Mouse (Mus musculus) myocyte (in vitro differentiated cells): Measurements from ENCODE around the gene Srpx. TPM values are rescaled to one million over a fixed set of nuclear protein-coding genes. Genes with fewer than 3 reads are reported as not detected.
A peak's percentile ranks its signal among the peaks of the same experiment; 100 is the strongest.

Experiments used
- H3K27me3 ChIP-seq: one replicate; pipeline ENCODE4 v1.6.1; 2011; ENCODE audit not compliant: control insufficient read depth, insufficient read depth, insufficient read length
- H3K36me3 ChIP-seq: one replicate; pipeline ENCODE4 v1.6.1; 2011; ENCODE audit not compliant: control insufficient read depth, insufficient read depth
- H3K4me2 ChIP-seq: one replicate; pipeline ENCODE4 v1.6.1; 2011; ENCODE audit warnings: low read depth, control low read depth
- H3K4me3 ChIP-seq: one replicate; pipeline ENCODE4 v1.5.1; 2011; ENCODE audit warnings: mild to moderate bottlenecking, control low read depth, moderate library complexity
- H3K79me2 ChIP-seq: one replicate; pipeline ENCODE4 v1.6.1; 2011; ENCODE audit not compliant: control insufficient read depth, insufficient read depth
- H3ac ChIP-seq: one replicate; pipeline ENCODE4 v1.6.1; 2011; ENCODE audit not compliant: control insufficient read depth, insufficient read length
- CEBPB ChIP-seq: IDR thresholded peaks from 2 replicates; pipeline ENCODE4 v1.6.1; 2011; ENCODE audit warnings: mild to moderate bottlenecking, moderate library complexity; ENCODE audit not compliant: poor library complexity, insufficient read depth, severe bottlenecking
- E2F4 ChIP-seq: IDR thresholded peaks from one replicate; pipeline ENCODE4 v1.6.1; 2011; ENCODE audit warnings: mild to moderate bottlenecking, control low read depth, moderate library complexity; ENCODE audit not compliant: insufficient read depth
- MAX ChIP-seq: IDR thresholded peaks from one replicate; pipeline ENCODE4 v1.6.1; 2011; ENCODE audit warnings: low read depth, mild to moderate bottlenecking, control low read depth
- MYOD1 ChIP-seq, 3 experiments: IDR thresholded peaks; one replicate each; pipeline ENCODE4 v1.6.1; 2011; ENCODE audit warnings: control low read depth in 2 of 3, low read depth in 2 of 3, mild to moderate bottlenecking in 2 of 3, moderate library complexity in 1 of 3; ENCODE audit not compliant: insufficient read length in 2 of 3, control insufficient read depth in 1 of 3
- MYOG ChIP-seq, 3 experiments: IDR thresholded peaks; one replicate each; pipeline ENCODE4 v1.6.1; 2011; ENCODE audit warnings: control low read depth in 2 of 3, low read depth in 2 of 3, mild to moderate bottlenecking in 2 of 3; ENCODE audit not compliant: insufficient read length in 2 of 3, control insufficient read depth in 1 of 3, insufficient read depth in 1 of 3
- POLR2A ChIP-seq: IDR thresholded peaks from one replicate; pipeline ENCODE4 v1.6.1; 2011; ENCODE audit warnings: low read depth, mild to moderate bottlenecking, control low read depth, moderate library complexity; ENCODE audit not compliant: insufficient read length
- POLR2AphosphoS2 ChIP-seq: IDR thresholded peaks from one replicate; pipeline ENCODE4 v1.6.1; 2011; ENCODE audit warnings: low read depth, control low read depth; ENCODE audit not compliant: insufficient read length
- REST ChIP-seq: IDR thresholded peaks from one replicate; pipeline ENCODE4 v1.6.1; 2011; ENCODE audit warnings: mild to moderate bottlenecking, control low read depth, moderate library complexity; ENCODE audit not compliant: insufficient read depth, insufficient read length
- SRF ChIP-seq: IDR thresholded peaks from one replicate; pipeline ENCODE4 v1.6.1; 2011; ENCODE audit warnings: low read depth; ENCODE audit not compliant: control insufficient read depth, insufficient read length
- TCF12 ChIP-seq: IDR thresholded peaks from one replicate; pipeline ENCODE4 v1.6.1; 2011; ENCODE audit warnings: mild to moderate bottlenecking, control low read depth; ENCODE audit not compliant: poor library complexity, insufficient read depth, severe bottlenecking
- TCF3 ChIP-seq: IDR thresholded peaks from one replicate; pipeline ENCODE4 v1.6.1; 2011; ENCODE audit warnings: low read depth, control low read depth; ENCODE audit not compliant: insufficient read length
- USF1 ChIP-seq: IDR thresholded peaks from one replicate; pipeline ENCODE4 v1.6.1; 2011; ENCODE audit warnings: low read depth, mild to moderate bottlenecking, control low read depth, moderate library complexity
- polyA plus RNA-seq: library from polyadenylated mRNA; unstranded; fragments of >200 nt; fragmentation: generic; extraction: Trizol; gene quantifications from one replicate; pipeline ENCODE4 v1.2.1, GENCODE M21; 2012; ENCODE audit warnings: missing spikeins

The Srpx gene
- polyA plus RNA-seq, 1 experiment, result 0.06 TPM

DNA sequence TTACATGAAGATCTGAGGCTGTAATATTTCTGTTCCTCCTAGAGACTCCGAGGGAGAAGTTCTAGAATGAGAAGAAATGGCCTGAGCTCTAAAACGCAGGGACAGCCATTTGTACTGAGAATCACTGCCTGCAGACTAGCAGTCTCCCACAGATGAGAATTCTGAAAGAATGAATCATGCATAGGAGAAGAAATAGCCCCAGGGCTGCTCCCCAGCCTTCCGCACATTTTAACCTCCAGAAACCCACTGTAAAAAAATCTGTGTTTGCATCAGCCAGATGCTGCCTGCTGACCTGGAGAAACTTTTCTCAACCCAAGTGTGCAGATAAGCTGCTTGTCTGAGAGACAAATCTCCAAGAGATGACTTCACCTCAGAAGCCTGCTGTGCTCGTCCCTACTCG lies 12.0 kb downstream of the Srpx start:
- H3ac ChIP-seq, result no peak overlapping the region
- no peaks in the 10 kb centered on the region for H3K36me3 ChIP-seq
- no peaks in the 10 kb centered on the region for H3K27me3 ChIP-seq
- no peak for TF ChIP-seq SRF
- no peak for TF ChIP-seq REST
- TF ChIP-seq TCF3, result no peak
- no peak for TF ChIP-seq POLR2A
- no peaks in the 10 kb centered on the region for H3K79me2 ChIP-seq
- peak overlapping the region; percentile 56 for H3K4me2 ChIP-seq
- H3K4me3 ChIP-seq, result no peak overlapping the region

DNA sequence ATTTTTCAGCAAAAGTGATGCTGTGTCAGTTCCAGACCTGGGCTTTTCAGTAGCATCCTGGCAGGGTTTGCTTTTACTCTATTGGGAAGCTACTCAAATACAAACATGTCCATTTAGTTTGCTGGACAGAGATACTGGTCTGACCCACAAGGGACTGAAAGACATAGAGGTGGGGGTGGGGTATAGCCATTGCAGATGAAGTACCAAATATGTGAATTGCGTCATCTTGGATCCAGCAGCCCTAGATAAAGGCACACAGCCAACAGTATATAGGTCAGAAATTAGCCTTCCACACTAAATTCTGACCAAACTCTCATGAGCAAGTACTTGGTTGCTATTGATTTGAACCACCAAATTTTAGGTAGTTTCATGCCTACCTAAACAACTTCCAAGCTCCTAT lies 14.8 kb downstream of the Srpx start:
- H3ac ChIP-seq, result no peak overlapping the region

DNA sequence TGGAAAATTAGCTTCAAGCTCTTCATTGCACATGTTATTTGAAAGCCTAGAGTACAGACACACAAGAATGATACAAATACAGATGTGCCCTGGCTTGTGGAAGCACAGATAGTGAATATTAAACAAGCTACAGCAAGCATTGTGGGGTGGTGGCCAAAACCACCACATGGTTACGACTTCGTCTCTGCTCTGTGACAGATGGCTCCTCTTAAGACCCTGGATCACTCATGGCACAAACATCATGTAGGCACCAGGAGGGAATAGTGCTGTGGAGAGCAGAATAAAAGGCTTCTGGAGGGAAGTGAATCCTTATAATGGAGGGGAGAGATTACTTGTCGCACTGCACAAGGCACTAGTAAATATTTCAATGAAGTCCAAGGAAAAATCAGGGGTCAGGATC lies 21.7 kb downstream of the Srpx start:
- Histone ChIP-seq H3ac (no peak overlapping the region), H3K4me3 (no peak overlapping the region), H3K4me2 (no peak overlapping the region), H3K79me2 (no peaks in the 10 kb centered on the region), H3K36me3 (no peaks in the 10 kb centered on the region), H3K27me3 (no peaks in the 10 kb centered on the region)
- TF ChIP-seq USF1, result no peak
- TF ChIP-seq MYOG (IDR thresholded peaks at IDR 0.05; ENCODE audit: control insufficient read depth in 1 of 3, insufficient read depth in 1 of 3, insufficient read length in 2 of 3, low read depth in 2 of 3), result no peak
- TF ChIP-seq MYOD1 (IDR thresholded peaks at IDR 0.05; ENCODE audit: control insufficient read depth in 1 of 3, insufficient read length in 2 of 3, low read depth in 2 of 3), result no peak
- no peak for TF ChIP-seq TCF12
- TF ChIP-seq E2F4, result no peak
- no peak for TF ChIP-seq POLR2A
- no peak for TF ChIP-seq REST
- no peak for TF ChIP-seq TCF3
- no peak for TF ChIP-seq MAX
- TF ChIP-seq POLR2AphosphoS2, result no peak
- no peak for TF ChIP-seq CEBPB
- no peak for TF ChIP-seq SRF

More for the DNA sequence above, 14.8 kb downstream of the Srpx start:
- Histone ChIP-seq H3K4me2 (no peak overlapping the region), H3K36me3 (no peaks in the 10 kb centered on the region), H3K4me3 (no peak overlapping the region), H3K79me2 (no peaks in the 10 kb centered on the region), H3K27me3 (no peaks in the 10 kb centered on the region)
- no peak for TF ChIP-seq SRF
- 0 out of 2 replicates have a peak, but pooled peaks have one; percentile 29 for TF ChIP-seq CEBPB

DNA sequence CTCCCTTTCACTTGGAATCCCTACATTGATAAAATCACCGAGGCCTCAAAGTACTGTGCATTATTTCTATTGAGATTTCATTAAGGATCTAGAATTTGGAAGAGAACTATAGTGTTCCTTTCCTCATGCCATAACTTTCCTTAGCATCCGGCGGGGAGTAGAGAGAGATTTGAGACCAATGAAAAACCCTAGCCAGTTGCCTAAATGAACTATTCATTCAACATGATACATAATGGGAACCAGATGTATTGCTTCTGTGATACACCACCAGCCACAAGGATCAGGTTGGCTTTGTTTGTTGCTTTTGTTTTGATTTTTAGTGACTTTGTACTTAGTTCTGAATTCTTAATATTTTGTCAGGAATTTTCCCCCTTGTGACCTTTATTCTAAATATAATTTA lies 37.1 kb downstream of the Srpx start:
- Histone ChIP-seq H3K79me2 (no peaks in the 10 kb centered on the region), H3K4me2 (no peak overlapping the region), H3K36me3 (no peaks in the 10 kb centered on the region), H3K27me3 (no peaks in the 10 kb centered on the region), H3ac (no peak overlapping the region), H3K4me3 (no peak overlapping the region)
- TF ChIP-seq MAX (no peak), SRF (no peak), POLR2A (no peak), REST (no peak), POLR2AphosphoS2 (no peak), TCF12 (no peak), MYOG (IDR thresholded peaks at IDR 0.05; ENCODE audit: control insufficient read depth in 1 of 3, insufficient read depth in 1 of 3, insufficient read length in 2 of 3, low read depth in 2 of 3) (no peak), USF1 (no peak), CEBPB (no peak), E2F4 (no peak), MYOD1 (IDR thresholded peaks at IDR 0.05; ENCODE audit: control insufficient read depth in 1 of 3, insufficient read length in 2 of 3, low read depth in 2 of 3) (no peak), TCF3 (no peak)

GRCm38 (mm10) chrX:10079981-10080380 lies 37.5 kb downstream of the Srpx start:
- Histone ChIP-seq H3K4me2 (no peak overlapping the region), H3K27me3 (no peaks in the 10 kb centered on the region), H3K79me2 (no peaks in the 10 kb centered on the region), H3K36me3 (no peaks in the 10 kb centered on the region), H3ac (no peak overlapping the region), H3K4me3 (no peak overlapping the region)
- TF ChIP-seq E2F4, result no peak
- no peak for TF ChIP-seq SRF
- no peak for TF ChIP-seq POLR2AphosphoS2
- TF ChIP-seq POLR2A, result no peak
- TF ChIP-seq USF1, result no peak
- TF ChIP-seq MYOD1 (IDR thresholded peaks at IDR 0.05; ENCODE audit: control insufficient read depth in 1 of 3, insufficient read length in 2 of 3, low read depth in 2 of 3), result no peak
- TF ChIP-seq TCF12, result no peak
- TF ChIP-seq MAX, result no peak
- TF ChIP-seq TCF3, result no peak
- TF ChIP-seq CEBPB, result no peak
- no peak for TF ChIP-seq REST
- TF ChIP-seq MYOG (IDR thresholded peaks at IDR 0.05; ENCODE audit: control insufficient read depth in 1 of 3, insufficient read depth in 1 of 3, insufficient read length in 2 of 3, low read depth in 2 of 3), result no peak
